Mouse (Mus musculus) heart, postnatal 0 days (tissue): ENCODE measurements around the gene Sez6l.

Experiments
- CTCF ChIP-seq: IDR thresholded peaks from 2 replicates; pipeline ENCODE4 v1.5.1; 2016; ENCODE audit warnings: antibody characterized with exemption, control low read depth, low read depth
- EP300 ChIP-seq: IDR thresholded peaks from 2 replicates; pipeline ENCODE4 v1.6.1; 2016; ENCODE audit warnings: antibody characterized with exemption, low read depth

- no peak for TF ChIP-seq CTCF
- TF ChIP-seq EP300, result no peak
Measured at GRCm38 (mm10) chr5:112595701-112596632, 19.0 kb upstream of the Sez6l start.
